Mouse (Mus musculus): ENCODE measurements at regions not wholly inside any gene's neighbourhood (a gene's known extent, or its start where the extent isn't known, plus 50 kb on each side); places are given as distances from the start of the nearest gene placed in this dataset.

- DNase-seq (ENCODE audit: low spot score), result no peak
Observed at GRCm38 (mm10) chr4:7228980-7229379, 1009.9 kb downstream of the Car8 start.

GRCm38 (mm10) chr4:7222922-7223321 is 1015.9 kb downstream of the Car8 start:
- DNase-seq (ENCODE audit: low spot score), result no peak

GRCm38 (mm10) chr4:7220426-7220825 is 1018.4 kb downstream of the Car8 start:
- no peak for DNase-seq (ENCODE audit: low spot score)

- DNase-seq (ENCODE audit: low spot score), result no peak
Observed at GRCm38 (mm10) chr4:7215048-7216030, 1023.5 kb downstream of the Car8 start.

- no peak for DNase-seq (ENCODE audit: low spot score)
Observed at GRCm38 (mm10) chr4:7206987-7207386, 1031.9 kb downstream of the Car8 start.

GRCm38 (mm10) chr4:7201816-7202215 is 1037.0 kb downstream of the Car8 start:
- DNase-seq (ENCODE audit: low spot score), result no peak

GRCm38 (mm10) chr4:7199941-7200340 is 1038.9 kb downstream of the Car8 start:
- DNase-seq (ENCODE audit: low spot score), result no peak

GRCm38 (mm10) chr4:7199052-7199451 is 1039.8 kb downstream of the Car8 start:
- no peak for DNase-seq (ENCODE audit: low spot score)

GRCm38 (mm10) chr4:7196570-7196969 is 1042.3 kb downstream of the Car8 start:
- DNase-seq (ENCODE audit: low spot score), result no peak

- no peak for DNase-seq (ENCODE audit: low spot score)
Observed at GRCm38 (mm10) chr4:7195619-7196018, 1043.2 kb downstream of the Car8 start.

- DNase-seq (ENCODE audit: low spot score), result no peak
Observed at GRCm38 (mm10) chr4:7191912-7192311, 1046.9 kb downstream of the Car8 start.

- DNase-seq (ENCODE audit: low spot score), result no peak
Observed at GRCm38 (mm10) chr4:7191228-7191627, 1047.6 kb downstream of the Car8 start.

- no peak for DNase-seq (ENCODE audit: low spot score)
Observed at GRCm38 (mm10) chr4:7175030-7175429, 1063.8 kb downstream of the Car8 start.

- DNase-seq (ENCODE audit: low spot score), result no peak
Observed at GRCm38 (mm10) chr4:7172528-7173306, 1066.1 kb downstream of the Car8 start.

- no peak for DNase-seq (ENCODE audit: low spot score)
Observed at GRCm38 (mm10) chr4:7171637-7172417, 1067.0 kb downstream of the Car8 start.

GRCm38 (mm10) chr4:7161411-7161810 is 1077.4 kb downstream of the Car8 start:
- no peak for DNase-seq (ENCODE audit: low spot score)

GRCm38 (mm10) chr4:7157883-7158282 is 1081.0 kb downstream of the Car8 start:
- no peak for DNase-seq (ENCODE audit: low spot score)

- DNase-seq (ENCODE audit: low spot score), result peak; percentile 6
Observed at GRCm38 (mm10) chr4:7154256-7154655, 1084.6 kb downstream of the Car8 start.

GRCm38 (mm10) chr4:7153835-7154234 is 1085.0 kb downstream of the Car8 start:
- DNase-seq (ENCODE audit: low spot score), result no peak

GRCm38 (mm10) chr4:7145756-7146155 is 1093.1 kb downstream of the Car8 start:
- no peak for DNase-seq (ENCODE audit: low spot score)

- DNase-seq (ENCODE audit: low spot score), result no peak
Observed at GRCm38 (mm10) chr4:7144215-7144614, 1094.6 kb downstream of the Car8 start.

GRCm38 (mm10) chr4:7143676-7144075 is 1095.2 kb downstream of the Car8 start:
- no peak for DNase-seq (ENCODE audit: low spot score)
